Mouse (Mus musculus): ENCODE measurements around the gene Sult2b1. TPM values are rescaled to one million over a fixed set of nuclear protein-coding genes. Genes with fewer than 3 reads are reported as not detected.

Gene Sult2b1
- total RNA-seq (2021), result 1 to 10 TPM; 7.1 to 9.7 TPM
- long read RNA-seq, experiment 1, partial matches to known transcripts, result 0 of 6 reads
- long read RNA-seq, experiment 1, other reads (novel, unspliced or antisense), result 3 of 6 reads
- long read RNA-seq, experiment 2, partial matches to known transcripts, result 1 of 8 reads
- long read RNA-seq, experiment 2, other reads (novel, unspliced or antisense), result 2 of 8 reads

- Histone ChIP-seq H3K27ac (peak within 1 kb of the TSS; percentile 98), H3K4me3 (peak within 1 kb of the TSS; percentile 83)
- peak; percentile 95 to 96 for DNase-seq (ENCODE audit: low spot score in 2 of 2)
- no peak for TF ChIP-seq CTCF (conservative IDR thresholded peaks at IDR 0.05)
Measured at GRCm38 (mm10) chr7:45784524-45785372, at the start of gene Sult2b1. Gene Sult2b1, minus strand, starts transcription at chr7:45784669.

- peak overlapping the region; percentile 51 for H3K4me3 ChIP-seq
- no peak for TF ChIP-seq CTCF (conservative IDR thresholded peaks at IDR 0.05)
- DNase-seq (ENCODE audit: low spot score in 2 of 2), result no peak
- H3K27ac ChIP-seq, result peak overlapping the region; percentile 59; the same call in 1 of the 2 replicates
Measured at GRCm38 (mm10) chr7:45833924-45834323, 49.5 kb upstream of the Sult2b1 start.

- TF ChIP-seq CTCF (conservative IDR thresholded peaks at IDR 0.05), result no peak
- H3K4me3 ChIP-seq, result peak overlapping the region; percentile 51
- DNase-seq (ENCODE audit: low spot score in 2 of 2), result no peak
- peak overlapping the region; percentile 59; the same call in 1 of the 2 replicates for H3K27ac ChIP-seq
Measured at GRCm38 (mm10) chr7:45833148-45833790, 48.8 kb upstream of the Sult2b1 start.

GRCm38 (mm10) chr7:45832428-45832827 lies 48.0 kb upstream of the Sult2b1 start:
- Histone ChIP-seq H3K4me3 (peak overlapping the region; percentile 31), H3K27ac (no peak overlapping the region; the same call in 1 of the 2 replicates)
- TF ChIP-seq CTCF (conservative IDR thresholded peaks at IDR 0.05), result no peak
- no peak for DNase-seq (ENCODE audit: low spot score in 2 of 2)

- H3K27ac ChIP-seq, result peak overlapping the region; percentile 99
- peak overlapping the region; percentile 89 for H3K4me3 ChIP-seq
- DNase-seq (ENCODE audit: low spot score in 2 of 2), result no peak
- no peak for TF ChIP-seq CTCF (conservative IDR thresholded peaks at IDR 0.05)
Measured at GRCm38 (mm10) chr7:45831128-45831525, 46.7 kb upstream of the Sult2b1 start.

- TF ChIP-seq CTCF (conservative IDR thresholded peaks at IDR 0.05), result no peak
- Histone ChIP-seq H3K4me3 (peak within 1 kb of the TSS; percentile 89), H3K27ac (peak within 1 kb of the TSS; percentile 99)
- peak; percentile 84 to 89 for DNase-seq (ENCODE audit: low spot score in 2 of 2)
Measured at GRCm38 (mm10) chr7:45830427-45831127, 46.1 kb upstream of the Sult2b1 start, which contains the start of gene Grwd1. Gene Grwd1, minus strand, starts transcription at chr7:45830944.

GRCm38 (mm10) chr7:45826631-45827030 lies 42.2 kb upstream of the Sult2b1 start:
- Histone ChIP-seq H3K4me3 (no peak overlapping the region), H3K27ac (no peak overlapping the region)
- TF ChIP-seq CTCF (conservative IDR thresholded peaks at IDR 0.05), result no peak
- DNase-seq (ENCODE audit: low spot score in 2 of 2), result no peak

- Histone ChIP-seq H3K4me3 (no peak within 1 kb of the TSS), H3K27ac (no peak within 1 kb of the TSS)
- no peak for DNase-seq (ENCODE audit: low spot score in 2 of 2)
- no peak for TF ChIP-seq CTCF (conservative IDR thresholded peaks at IDR 0.05)
Measured at GRCm38 (mm10) chr7:45824598-45824997, 40.1 kb upstream of the Sult2b1 start, which contains the start of gene Kcnj14. Gene Kcnj14, minus strand, starts transcription at chr7:45824782.

- DNase-seq (ENCODE audit: low spot score in 2 of 2), result no peak
- TF ChIP-seq CTCF (conservative IDR thresholded peaks at IDR 0.05), result no peak
- Histone ChIP-seq H3K27ac (no peak overlapping the region), H3K4me3 (no peak overlapping the region)
Measured at GRCm38 (mm10) chr7:45820913-45821312, 36.4 kb upstream of the Sult2b1 start.

- DNase-seq (ENCODE audit: low spot score in 2 of 2), result no peak
- TF ChIP-seq CTCF (conservative IDR thresholded peaks at IDR 0.05), result no peak
Measured at GRCm38 (mm10) chr7:45819843-45820242, 35.4 kb upstream of the Sult2b1 start.

GRCm38 (mm10) chr7:45815984-45816351 lies 31.5 kb upstream of the Sult2b1 start:
- DNase-seq (ENCODE audit: low spot score in 2 of 2), result no peak
- no peak for TF ChIP-seq CTCF (conservative IDR thresholded peaks at IDR 0.05)
- peak overlapping the region; percentile 80; the same call in 1 of the 2 replicates for H3K27ac ChIP-seq
- no peak overlapping the region for H3K4me3 ChIP-seq

More at GRCm38 (mm10) chr7:45819843-45820242, 35.4 kb upstream of the Sult2b1 start:
- Histone ChIP-seq H3K4me3 (no peak overlapping the region), H3K27ac (no peak overlapping the region)

GRCm38 (mm10) chr7:45815323-45815983 lies 31.0 kb upstream of the Sult2b1 start:
- DNase-seq (ENCODE audit: low spot score in 2 of 2), result no peak
- no peak for TF ChIP-seq CTCF (conservative IDR thresholded peaks at IDR 0.05)
- peak overlapping the region; percentile 57; the same call in 1 of the 2 replicates for H3K4me3 ChIP-seq

More at GRCm38 (mm10) chr7:45815323-45815983, 31.0 kb upstream of the Sult2b1 start:
- H3K27ac ChIP-seq, result peak overlapping the region; percentile 80
